Mouse (Mus musculus) megakaryocyte-erythroid progenitor cell, adult 5-6 weeks (primary cell): ENCODE data around the gene Slc22a28. TPM values are rescaled to one million over a fixed set of nuclear protein-coding genes. Genes with fewer than 3 reads are reported as not detected.
"Not testable (repeated sequence)": the region's sequence is repeated elsewhere in the genome, so short reads cannot be mapped to it uniquely, and the experiment has no call there.

Experiments used
- ATAC-seq: replicated peaks from 2 replicates; pipeline ENCODE4 v1.8.0; 2016; ENCODE audit warnings: mild to moderate bottlenecking, inconsistent platforms; ENCODE audit not compliant: severe bottlenecking, poor library complexity, low FRiP score, low TSS enrichment
- total RNA-seq, 2 experiments: library from RNA; stranded (forward) in 1 of 2; stranded (reverse) in 1 of 2; fragments of 200-1000, 215-1000 nt in 1 of 2; fragments of >200 nt in 1 of 2; fragmentation: Nextera tagmentation in 1 of 2; gene quantifications; 2 replicates each; pipeline ENCODE4 v1.2.3; 2014 to 2017

Gene Slc22a28
- not detected in 2 replicates for total RNA-seq (2014; fragmentation: Nextera tagmentation)
- not detected in 2 replicates for total RNA-seq (2017)

GRCm38 (mm10) chr19:8131881-8132280 lies at the start of gene Slc22a28:
Gene Slc22a28, minus strand, starts transcription at chr19:8131982.
- ATAC-seq = not testable (repeated sequence)

- ATAC-seq = no peak
Observed at GRCm38 (mm10) chr19:8148787-8149523, 17.2 kb upstream of the Slc22a28 start.

DNA sequence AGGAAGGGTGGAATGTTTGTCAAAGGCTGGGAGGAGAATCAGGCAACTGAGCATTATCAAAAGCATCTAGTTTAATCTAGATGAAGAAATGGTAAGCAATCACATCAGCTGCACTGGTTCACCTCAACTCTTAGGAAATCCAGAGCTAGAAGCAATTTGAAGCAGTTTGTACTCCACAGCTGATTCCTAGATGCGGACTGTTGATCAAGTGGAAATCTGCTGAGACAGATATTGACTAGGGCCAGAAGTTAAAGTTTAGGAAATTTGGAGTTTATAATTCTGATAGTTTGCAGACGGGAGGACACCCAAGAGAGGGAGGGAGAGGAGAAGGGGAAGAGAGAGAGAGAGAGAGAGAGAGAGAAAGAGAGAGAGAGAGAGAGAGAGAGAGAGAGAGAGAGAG lies 10.9 kb upstream of the Slc22a28 start:
- not testable (repeated sequence) for ATAC-seq

DNA sequence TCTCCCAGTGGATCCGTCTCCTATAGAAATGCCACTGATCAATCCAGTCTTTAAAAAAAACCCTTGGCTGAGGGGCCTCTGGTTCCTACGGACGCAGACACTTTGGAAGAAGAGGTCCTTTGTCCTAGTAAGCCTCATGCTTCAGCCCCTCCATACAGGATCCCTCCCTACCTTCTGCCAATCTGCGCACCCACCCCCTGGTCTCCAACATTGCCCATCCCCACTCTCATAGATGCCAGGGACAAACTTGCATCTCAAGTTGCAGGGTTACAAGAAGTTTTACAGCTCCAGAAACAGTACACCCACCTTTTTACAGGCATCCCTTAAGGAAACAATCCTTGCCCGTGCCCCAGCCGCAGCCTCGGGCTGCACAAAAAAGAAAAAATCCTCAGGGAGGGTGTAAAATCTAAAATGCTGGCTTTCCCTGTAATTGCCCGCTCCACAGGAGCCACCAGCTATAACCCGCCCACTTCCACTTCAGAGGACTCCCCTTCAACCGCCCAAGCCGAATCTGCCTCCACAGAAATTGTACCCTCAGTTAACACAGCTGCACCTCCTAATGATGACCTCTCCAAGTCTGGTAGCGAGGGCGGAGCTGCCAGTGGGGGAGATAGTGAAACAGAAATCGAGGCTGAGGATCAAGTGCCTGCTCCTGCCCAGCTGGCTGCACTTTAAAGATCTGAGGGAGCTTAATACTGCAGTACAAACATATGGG lies 2.5 kb upstream of the Slc22a28 start:
- not testable (repeated sequence) for ATAC-seq

GRCm38 (mm10) chr19:8019904-8020349 lies 111.9 kb downstream of the Slc22a28 start:
- ATAC-seq = peak; percentile 85

DNA sequence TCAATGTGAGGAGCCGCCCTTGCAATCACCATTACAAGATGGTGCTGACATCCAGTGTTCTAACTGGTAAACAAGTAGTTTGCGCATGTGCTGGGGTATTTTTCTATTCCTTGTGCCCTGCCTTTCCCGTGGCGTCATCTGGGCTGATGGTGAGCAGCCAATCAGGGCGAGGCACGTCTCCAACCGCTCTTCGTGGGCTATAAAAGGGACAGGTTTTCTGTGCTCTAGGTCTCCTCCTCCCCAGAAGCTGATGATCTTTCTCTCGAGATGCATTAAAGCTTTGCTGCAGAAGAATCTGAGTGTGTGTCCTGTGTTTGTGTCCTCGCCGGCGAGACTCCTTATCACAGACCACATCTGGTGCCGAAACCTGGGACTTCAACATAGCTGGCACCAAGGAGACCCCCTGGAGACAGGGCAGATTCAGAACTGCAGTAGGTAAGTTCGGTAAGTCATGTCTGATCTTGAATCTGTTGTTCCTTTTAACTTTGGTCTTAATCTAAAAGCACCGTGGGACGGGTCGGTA lies 112.4 kb downstream of the Slc22a28 start:
- peak; percentile 55 for ATAC-seq

DNA sequence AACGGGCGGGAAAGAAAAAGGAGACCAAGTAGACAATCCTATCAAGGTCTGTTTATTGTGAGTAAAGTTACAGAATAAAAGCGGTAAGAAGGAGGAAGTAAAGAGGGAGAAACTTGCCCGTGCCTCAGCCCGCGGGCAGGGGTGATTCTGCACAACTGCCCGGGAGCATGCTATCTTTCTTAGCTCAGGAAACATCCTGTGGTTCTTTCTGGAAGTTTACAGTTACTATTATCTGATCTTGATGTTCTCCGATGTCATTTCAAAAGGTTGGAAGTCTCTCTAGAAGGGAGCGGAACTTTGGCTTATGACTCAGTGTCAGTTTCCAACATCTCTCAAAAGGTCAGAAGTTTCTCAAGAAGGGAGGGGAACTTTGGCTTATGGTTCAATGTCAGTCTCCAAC lies 113.2 kb downstream of the Slc22a28 start:
- ATAC-seq = not testable (repeated sequence)

Other genes starting within 250 kb of the Slc22a28 start
- gene Slc22a27, start 166.0 kb downstream of the Slc22a28 start, total RNA-seq (2014; fragmentation: Nextera tagmentation) = not detected in 2 replicates
- gene Slc22a27, start 166.0 kb downstream of the Slc22a28 start, total RNA-seq (2017) = not detected in 2 replicates
- not detected in 2 replicates for gene Slc22a29, start 86.9 kb upstream of the Slc22a28 start, total RNA-seq (2014; fragmentation: Nextera tagmentation)
- not detected in 2 replicates for gene Slc22a29, start 86.9 kb upstream of the Slc22a28 start, total RNA-seq (2017)